Mouse (Mus musculus) testis, postnatal 14 days (tissue): ENCODE results near the gene 6030452D12Rik.

ENCODE experiments used
- DNase-seq: peaks from one replicate; pipeline ENCODE4 v3.0.0; 2021; ENCODE audit warnings: low spot score

6030452D12Rik gene

GRCm38 (mm10) chr8:106516581-106516980 is 16.3 kb downstream of the 6030452D12Rik start:
- DNase-seq, result no peak

- DNase-seq, result no peak
These were observed 18.4 kb downstream of the 6030452D12Rik start for GRCm38 (mm10) chr8:106518763-106519162.

GRCm38 (mm10) chr8:106520578-106520977 is 20.3 kb downstream of the 6030452D12Rik start:
- no peak for DNase-seq

- DNase-seq, result no peak
These were observed 21.5 kb downstream of the 6030452D12Rik start for GRCm38 (mm10) chr8:106521845-106522244.

- DNase-seq, result no peak
These were observed 26.4 kb downstream of the 6030452D12Rik start for GRCm38 (mm10) chr8:106526725-106527124.

- DNase-seq, result peak; percentile 36
These were observed 27.1 kb downstream of the 6030452D12Rik start for GRCm38 (mm10) chr8:106527241-106528036.

GRCm38 (mm10) chr8:106528596-106529249 is 28.4 kb downstream of the 6030452D12Rik start:
- DNase-seq, result no peak

GRCm38 (mm10) chr8:106529885-106530482 is 29.7 kb downstream of the 6030452D12Rik start:
- DNase-seq, result no peak

GRCm38 (mm10) chr8:106530566-106530965 is 30.2 kb downstream of the 6030452D12Rik start:
- DNase-seq, result peak; percentile 72

GRCm38 (mm10) chr8:106533709-106534108 is 33.4 kb downstream of the 6030452D12Rik start:
- no peak for DNase-seq

GRCm38 (mm10) chr8:106534449-106534848 is 34.1 kb downstream of the 6030452D12Rik start:
- peak; percentile 56 for DNase-seq

GRCm38 (mm10) chr8:106535448-106535847 is 35.1 kb downstream of the 6030452D12Rik start:
- DNase-seq, result no peak

- DNase-seq, result no peak
These were observed 38.9 kb downstream of the 6030452D12Rik start for GRCm38 (mm10) chr8:106539193-106539592.

- DNase-seq, result no peak
These were observed 40.7 kb downstream of the 6030452D12Rik start for GRCm38 (mm10) chr8:106541002-106541401.

GRCm38 (mm10) chr8:106543043-106543442 is 42.7 kb downstream of the 6030452D12Rik start:
- no peak for DNase-seq

- DNase-seq, result no peak
These were observed 44.8 kb downstream of the 6030452D12Rik start for GRCm38 (mm10) chr8:106545149-106545548.

GRCm38 (mm10) chr8:106546746-106547145 is 46.4 kb downstream of the 6030452D12Rik start:
- DNase-seq, result no peak

GRCm38 (mm10) chr8:106548366-106548936 is 48.1 kb downstream of the 6030452D12Rik start:
- DNase-seq, result no peak

GRCm38 (mm10) chr8:106550906-106551305 is 50.6 kb downstream of the 6030452D12Rik start:
- no peak for DNase-seq

- DNase-seq, result no peak
These were observed 53.7 kb downstream of the 6030452D12Rik start for GRCm38 (mm10) chr8:106554011-106554410.

GRCm38 (mm10) chr8:106556068-106556645 is 55.8 kb downstream of the 6030452D12Rik start:
- DNase-seq, result no peak
